Mouse (Mus musculus) activated CD4-positive, CD25-positive, alpha-beta regulatory T cell, adult 9 weeks (primary cell): ENCODE results near the gene Olfr1410. TPM values are rescaled to one million over a fixed set of nuclear protein-coding genes. Genes with fewer than 3 reads are reported as not detected.

Experiments used
- polyA plus RNA-seq: library from polyadenylated mRNA; unstranded; fragments of 100-300 nt; shearing (Covaris generic); gene quantifications from one replicate; pipeline ENCODE4 v1.2.1, GENCODE M21; 2017

Gene Olfr1410
- polyA plus RNA-seq: not detected

DNA sequence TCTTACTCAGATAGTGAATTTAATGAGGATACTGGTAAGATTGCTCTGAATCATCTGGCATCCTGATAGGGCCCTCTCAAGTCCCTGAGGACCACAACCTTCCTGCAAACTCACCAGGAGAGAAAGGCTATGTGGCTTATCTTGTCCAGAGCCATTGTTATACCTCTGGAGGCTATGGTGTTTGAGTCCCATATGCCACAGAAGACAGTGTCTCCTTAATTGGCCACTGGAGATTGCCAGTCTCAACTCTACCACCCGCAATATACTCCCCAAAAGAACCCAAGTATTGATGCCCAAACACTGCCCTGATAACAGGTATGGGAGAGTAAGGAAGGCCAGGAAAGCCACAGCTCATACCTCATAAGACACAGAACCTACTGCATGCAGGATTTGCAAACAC is at the start of gene Olfr1410:
Olfr1410 (plus strand) TSS at position 301 of the 400 bp plus-strand sequence.

DNA sequence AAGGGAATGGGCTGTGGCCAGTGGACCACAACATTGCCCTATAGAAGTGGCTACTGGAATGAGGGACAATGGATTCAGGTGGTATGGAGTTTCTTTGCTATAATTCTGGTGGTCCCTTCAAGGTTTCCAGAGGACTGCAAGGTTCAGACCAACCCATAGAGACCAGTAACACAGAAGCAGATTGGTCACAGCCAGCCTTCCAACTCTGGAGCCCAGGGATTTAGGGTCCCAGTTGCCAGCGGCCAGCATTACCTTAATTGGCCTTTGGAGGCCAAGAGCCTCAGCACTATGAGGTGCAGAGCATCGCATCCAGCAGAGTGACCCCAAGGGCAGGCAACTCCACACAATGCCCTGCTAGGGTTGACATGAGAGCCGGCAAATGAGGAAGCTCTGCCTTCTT is 34.6 kb upstream of the Olfr1410 start, which contains the start of gene Olfr1413:
Olfr1413 (plus strand) TSS at position 301 of the 400 bp plus-strand sequence.

GRCm38 (mm10) chr1:92585479-92585878 is 20.1 kb upstream of the Olfr1410 start, which contains the start of gene Olfr1412:
TSS of gene Olfr1412 (plus strand) at chr1:92585779.

DNA sequence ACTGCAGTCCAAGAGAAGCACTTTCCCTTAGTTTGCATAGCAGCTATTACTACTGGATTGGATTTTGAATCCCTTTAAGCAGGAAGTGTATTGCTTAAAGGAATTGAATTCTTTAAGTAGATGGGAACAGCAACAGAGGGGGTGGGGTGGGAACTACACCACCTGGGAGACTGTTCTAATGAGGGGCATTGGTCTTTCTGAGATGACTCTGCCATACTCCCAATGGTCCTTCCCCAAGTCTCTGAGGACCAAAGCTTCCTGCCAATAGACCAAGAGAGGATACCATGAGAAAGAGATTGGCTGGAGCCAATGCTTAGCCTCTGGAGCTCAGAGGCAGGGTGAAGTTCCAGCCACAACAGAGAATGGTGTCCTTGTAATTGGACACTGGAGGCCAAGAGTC is 11.5 kb upstream of the Olfr1410 start, which contains the start of gene Olfr1411:
Olfr1411 (plus strand) TSS at position 301 of the 400 bp plus-strand sequence.

DNA sequence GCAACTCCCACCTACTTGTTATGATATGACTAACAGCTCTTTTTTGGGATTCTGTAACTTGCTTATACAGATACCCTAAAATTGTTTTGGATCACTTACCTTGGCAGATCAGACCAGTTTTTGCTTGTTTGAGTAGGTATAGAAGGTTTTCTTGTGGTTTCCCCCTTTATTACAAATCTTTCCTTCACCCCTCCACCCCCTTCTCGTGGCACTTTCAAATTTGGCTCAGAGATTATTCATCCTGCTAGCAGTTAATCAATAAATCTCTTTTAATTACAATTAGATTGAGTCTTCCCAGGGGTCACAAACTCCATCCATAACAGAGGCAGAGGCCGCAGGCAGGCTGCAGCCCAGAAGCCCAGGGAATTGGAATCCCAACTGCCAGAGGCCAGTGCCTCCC is 11.9 kb downstream of the Olfr1410 start, which contains the start of gene Olfr12:
Olfr12 (plus strand) TSS at position 301 of the 400 bp plus-strand sequence.

GRCm38 (mm10) chr1:92641514-92642272 is 36.1 kb downstream of the Olfr1410 start, which contains the start of gene Cops9:
TSS of gene Cops9 (minus strand) at chr1:92641985.

DNA sequence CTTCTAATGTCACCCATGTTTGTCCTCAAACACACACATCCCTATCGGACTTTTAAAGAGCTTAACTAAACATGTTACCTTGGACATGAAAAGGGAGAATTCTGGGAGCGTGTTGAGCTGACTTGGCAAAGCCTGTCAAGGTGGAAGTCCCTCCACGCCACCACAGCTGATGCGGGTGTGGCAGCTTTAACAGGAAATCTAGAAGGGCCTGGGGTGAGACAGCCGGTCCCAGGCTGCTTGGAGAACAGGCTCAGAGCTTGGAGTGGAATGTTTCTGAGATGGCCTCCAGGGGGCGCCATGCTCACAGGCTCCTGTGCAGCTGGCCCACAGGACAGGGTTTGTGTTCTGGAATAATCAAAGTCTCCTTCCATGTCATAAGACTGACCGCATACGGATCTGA is 43.1 kb downstream of the Olfr1410 start, which contains the start of gene Otos:
Otos (minus strand) TSS at position 169 of the 400 bp plus-strand sequence.

Other genes with a start within 250 kb of the Olfr1410 start
- gene Ndufa10, start 131.9 kb upstream of the Olfr1410 start, polyA plus RNA-seq: 240 TPM
- not detected for gene Olfr1416, start 120.7 kb upstream of the Olfr1410 start, polyA plus RNA-seq
- gene Olfr1415, start 109.7 kb upstream of the Olfr1410 start, polyA plus RNA-seq: not detected
- not detected for gene Olfr1414, start 87.1 kb upstream of the Olfr1410 start, polyA plus RNA-seq
- not detected for gene Olfr1413, start 34.5 kb upstream of the Olfr1410 start, polyA plus RNA-seq
- not detected for gene Olfr1412, start 20.0 kb upstream of the Olfr1410 start, polyA plus RNA-seq
- gene Olfr1411, start 11.4 kb upstream of the Olfr1410 start, polyA plus RNA-seq: not detected
- not detected for gene Olfr12, start 12.0 kb downstream of the Olfr1410 start, polyA plus RNA-seq
- 267 TPM for gene Cops9, start 36.2 kb downstream of the Olfr1410 start, polyA plus RNA-seq
- gene Otos, start 43.1 kb downstream of the Olfr1410 start, polyA plus RNA-seq: 1.2 TPM
- 1.0 TPM for gene Gpc1, start 225.9 kb downstream of the Olfr1410 start, polyA plus RNA-seq